Mouse (Mus musculus): ENCODE data around the gene Slc48a1. TPM values are rescaled to one million over a fixed set of nuclear protein-coding genes. Genes with fewer than 3 reads are reported as not detected.
A peak's percentile ranks its signal among the peaks of the same experiment; 100 is the strongest.

The Slc48a1 gene
- polyA plus RNA-seq, 1 experiment from 2014 or later, result 41.4 TPM

- no peaks in the 10 kb centered on the region for H3K36me3 ChIP-seq
- peaks cover 17% of the 10 kb centered on the region for H3K4me1 ChIP-seq
- 48% methylated on average over 8 of the region's 8 CpGs for WGBS
- H3K27me3 ChIP-seq (replicated peaks), result 0 out of 2 replicates have a peak, but pooled peaks cover 9% of the 10 kb centered on the region
- no peak for ATAC-seq (ENCODE audit: low FRiP score, low read depth)
- no peak overlapping the region for H3K4me3 ChIP-seq
- no peak overlapping the region for H3K4me2 ChIP-seq (replicated peaks)
- H3K9ac ChIP-seq, result no peak overlapping the region
- no peaks in the 10 kb centered on the region for H3K9me3 ChIP-seq
- H3K27ac ChIP-seq, result no peak overlapping the region
Observed at GRCm38 (mm10) chr15:97755361-97755760, 23.0 kb upstream of the Slc48a1 start.

GRCm38 (mm10) chr15:97760006-97760405, 18.3 kb upstream of the Slc48a1 start:
- Histone ChIP-seq H3K9ac (no peak overlapping the region), H3K27ac (no peak overlapping the region), H3K36me3 (no peaks in the 10 kb centered on the region), H3K4me2 (replicated peaks) (no peak overlapping the region), H3K9me3 (no peaks in the 10 kb centered on the region), H3K27me3 (replicated peaks) (peaks cover 30% of the 10 kb centered on the region; the same call in 1 of the 2 replicates), H3K4me1 (peaks cover 12% of the 10 kb centered on the region), H3K4me3 (no peak overlapping the region)
- no peak for ATAC-seq (ENCODE audit: low FRiP score, low read depth)
- 93% methylated on average over 9 of the region's 9 CpGs for WGBS

GRCm38 (mm10) chr15:97760952-97761351, 17.4 kb upstream of the Slc48a1 start:
- H3K4me2 ChIP-seq (replicated peaks), result no peak overlapping the region
- H3K27ac ChIP-seq, result no peak overlapping the region
- 79% methylated on average over 5 of the region's 5 CpGs for WGBS
- H3K27me3 ChIP-seq (replicated peaks), result peaks cover 33% of the 10 kb centered on the region; the same call in 1 of the 2 replicates
- no peak overlapping the region for H3K9ac ChIP-seq
- no peak overlapping the region for H3K4me3 ChIP-seq
- H3K9me3 ChIP-seq, result no peaks in the 10 kb centered on the region
- H3K36me3 ChIP-seq, result no peaks in the 10 kb centered on the region
- ATAC-seq (ENCODE audit: low FRiP score, low read depth), result no peak
- peaks cover 14% of the 10 kb centered on the region; the same call in 1 of the 2 replicates for H3K4me1 ChIP-seq

GRCm38 (mm10) chr15:97761438-97761837, 16.9 kb upstream of the Slc48a1 start:
- no peaks in the 10 kb centered on the region for H3K36me3 ChIP-seq
- no peak for ATAC-seq (ENCODE audit: low FRiP score, low read depth)
- H3K27ac ChIP-seq, result no peak overlapping the region
- no peak overlapping the region for H3K9ac ChIP-seq
- WGBS, result 37% methylated on average over 13 of the region's 13 CpGs
- H3K27me3 ChIP-seq (replicated peaks), result peaks cover 30% of the 10 kb centered on the region; the same call in 1 of the 2 replicates
- no peak overlapping the region for H3K4me2 ChIP-seq (replicated peaks)
- H3K4me3 ChIP-seq, result no peak overlapping the region
- H3K9me3 ChIP-seq, result no peaks in the 10 kb centered on the region
- peaks cover 19% of the 10 kb centered on the region for H3K4me1 ChIP-seq

GRCm38 (mm10) chr15:97762733-97763132, 15.6 kb upstream of the Slc48a1 start:
- no peak overlapping the region for H3K9ac ChIP-seq
- peaks cover 40% of the 10 kb centered on the region for H3K27me3 ChIP-seq (replicated peaks)
- H3K4me3 ChIP-seq, result no peak overlapping the region
- peaks cover 32% of the 10 kb centered on the region for H3K4me1 ChIP-seq
- no peak for ATAC-seq (ENCODE audit: low FRiP score, low read depth)
- H3K9me3 ChIP-seq, result no peaks in the 10 kb centered on the region
- H3K36me3 ChIP-seq, result no peaks in the 10 kb centered on the region
- H3K4me2 ChIP-seq (replicated peaks), result no peak overlapping the region
- no peak overlapping the region for H3K27ac ChIP-seq
- 68% methylated on average over 9 of the region's 9 CpGs for WGBS

- Histone ChIP-seq H3K4me2 (replicated peaks) (no peak overlapping the region), H3K9ac (no peak overlapping the region), H3K4me3 (no peak overlapping the region), H3K27me3 (replicated peaks) (peaks cover 46% of the 10 kb centered on the region), H3K9me3 (no peaks in the 10 kb centered on the region), H3K4me1 (peaks cover 39% of the 10 kb centered on the region), H3K36me3 (no peaks in the 10 kb centered on the region), H3K27ac (no peak overlapping the region)
- ATAC-seq (ENCODE audit: low FRiP score, low read depth), result no peak
- 56% methylated on average over 9 of the region's 9 CpGs for WGBS
Observed at GRCm38 (mm10) chr15:97763256-97764049, 14.9 kb upstream of the Slc48a1 start.

- H3K27me3 ChIP-seq (replicated peaks), result peaks cover 57% of the 10 kb centered on the region
- no peaks in the 10 kb centered on the region for H3K9me3 ChIP-seq
- no peak overlapping the region for H3K27ac ChIP-seq
- H3K36me3 ChIP-seq, result no peaks in the 10 kb centered on the region
- no peak overlapping the region for H3K4me2 ChIP-seq (replicated peaks)
- peaks cover 40% of the 10 kb centered on the region for H3K4me1 ChIP-seq
- H3K9ac ChIP-seq, result no peak overlapping the region
- H3K4me3 ChIP-seq, result no peak overlapping the region
- 78% methylated on average over 2 of the region's 2 CpGs for WGBS
- no peak for ATAC-seq (ENCODE audit: low FRiP score, low read depth)
Observed at GRCm38 (mm10) chr15:97764532-97764931, 13.8 kb upstream of the Slc48a1 start.

- no peak overlapping the region for H3K4me3 ChIP-seq
- H3K27me3 ChIP-seq (replicated peaks), result peaks cover 63% of the 10 kb centered on the region
- peaks cover 40% of the 10 kb centered on the region for H3K4me1 ChIP-seq
- no peak for ATAC-seq (ENCODE audit: low FRiP score, low read depth)
- H3K9me3 ChIP-seq, result no peaks in the 10 kb centered on the region
- H3K27ac ChIP-seq, result no peak overlapping the region
- H3K4me2 ChIP-seq (replicated peaks), result peak overlapping the region; percentile 74
- H3K36me3 ChIP-seq, result no peaks in the 10 kb centered on the region
- 29% methylated on average over 12 of the region's 13 CpGs for WGBS
- H3K9ac ChIP-seq, result no peak overlapping the region
Observed at GRCm38 (mm10) chr15:97765090-97765794, 13.1 kb upstream of the Slc48a1 start.

GRCm38 (mm10) chr15:97766194-97766593, 12.1 kb upstream of the Slc48a1 start:
- Histone ChIP-seq H3K9ac (0 out of 2 replicates have a peak overlapping the region, but pooled peaks have one; percentile 41), H3K4me3 (peak overlapping the region; percentile 35), H3K36me3 (no peaks in the 10 kb centered on the region), H3K9me3 (no peaks in the 10 kb centered on the region), H3K4me1 (peaks cover 40% of the 10 kb centered on the region), H3K27me3 (replicated peaks) (peaks cover 65% of the 10 kb centered on the region), H3K27ac (no peak overlapping the region), H3K4me2 (replicated peaks) (peak overlapping the region; percentile 74)
- ATAC-seq (ENCODE audit: low FRiP score, low read depth), result peak; percentile 30; the same call in 1 of the 2 replicates
- WGBS, result 12% methylated on average over 8 of the region's 8 CpGs

GRCm38 (mm10) chr15:97766594-97767279, 11.6 kb upstream of the Slc48a1 start:
- H3K27ac ChIP-seq, result no peak overlapping the region
- ATAC-seq (ENCODE audit: low FRiP score, low read depth), result peak; percentile 43
- peaks cover 61% of the 10 kb centered on the region for H3K27me3 ChIP-seq (replicated peaks)
- H3K4me1 ChIP-seq, result peaks cover 40% of the 10 kb centered on the region
- no peaks in the 10 kb centered on the region for H3K36me3 ChIP-seq
- WGBS, result 4% methylated on average over 23 of the region's 23 CpGs
- no peaks in the 10 kb centered on the region for H3K9me3 ChIP-seq
- peak overlapping the region; percentile 41 for H3K9ac ChIP-seq
- H3K4me2 ChIP-seq (replicated peaks), result peak overlapping the region; percentile 74
- H3K4me3 ChIP-seq, result peak overlapping the region; percentile 35

- under 1% methylated on average over 44 of the region's 44 CpGs for WGBS
- Histone ChIP-seq H3K4me1 (peaks cover 40% of the 10 kb centered on the region), H3K27me3 (replicated peaks) (peaks cover 54% of the 10 kb centered on the region), H3K27ac (no peak within 1 kb of the TSS), H3K4me2 (replicated peaks) (peak within 1 kb of the TSS; percentile 74), H3K4me3 (peak within 1 kb of the TSS; percentile 35), H3K36me3 (no peaks in the 10 kb centered on the region), H3K9ac (peak within 1 kb of the TSS; percentile 41), H3K9me3 (no peaks in the 10 kb centered on the region)
- ATAC-seq (ENCODE audit: low FRiP score, low read depth), result peak; percentile 75
Observed at GRCm38 (mm10) chr15:97767280-97768186, 10.8 kb upstream of the Slc48a1 start, which contains the start of gene Rapgef3. Gene Rapgef3 (minus strand): TSS chr15:97767972.
